Mouse (Mus musculus) bone marrow macrophage, adult 2 months (primary cell): Measurements from ENCODE around the gene Padi6. TPM values are rescaled to one million over a fixed set of nuclear protein-coding genes. Genes with fewer than 3 reads are reported as not detected.

Experiments
- H3K27ac ChIP-seq: 2 replicates; pipeline ENCODE4 v1.5.1; 2012; ENCODE audit warnings: low read depth, low read length; ENCODE audit not compliant: insufficient read depth
- H3K4me1 ChIP-seq: 2 replicates; pipeline ENCODE4 v1.6.1; 2012; ENCODE audit warnings: low read length; ENCODE audit not compliant: control insufficient read depth, insufficient read depth
- H3K4me3 ChIP-seq: 2 replicates; pipeline ENCODE4 v1.5.1; 2012; ENCODE audit warnings: mild to moderate bottlenecking, low read length, moderate library complexity; ENCODE audit not compliant: insufficient read depth
- CTCF ChIP-seq: IDR thresholded peaks from 2 replicates; pipeline ENCODE4 v1.5.1; 2012; ENCODE audit warnings: low read depth, mild to moderate bottlenecking, low read length, moderate library complexity
- POLR2A ChIP-seq: IDR thresholded peaks from 2 replicates; pipeline ENCODE4 v1.6.1; 2012; ENCODE audit warnings: mild to moderate bottlenecking, low read depth, low read length, borderline replicate concordance
- polyA plus RNA-seq: library from polyadenylated mRNA; stranded (reverse); fragments of >200 nt; gene quantifications from 2 replicates; pipeline ENCODE4 v1.2.4, GENCODE M21; 2012; ENCODE audit not compliant: missing spikeins, insufficient read depth, insufficient read length

The Padi6 gene
- polyA plus RNA-seq, 1 experiment: not detected

DNA sequence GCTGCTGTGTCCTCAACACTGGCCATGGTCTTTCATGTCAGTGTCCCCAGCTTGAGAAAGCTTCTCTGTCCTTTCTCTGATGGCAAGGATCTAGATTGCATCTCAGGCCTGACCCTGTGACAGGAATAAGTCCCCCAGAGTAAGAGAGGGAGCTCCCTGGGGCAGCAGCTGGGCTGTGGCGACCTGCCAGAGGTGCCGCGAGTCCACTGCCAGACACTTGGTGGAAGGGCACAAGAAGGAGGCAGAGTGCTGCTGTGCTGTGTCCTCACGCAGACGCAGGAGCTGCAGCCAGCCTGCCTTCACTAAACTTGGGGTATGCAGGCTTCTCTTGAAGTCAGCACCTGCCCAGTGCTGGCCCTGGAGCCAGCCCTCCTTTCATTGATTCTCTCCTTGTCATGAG lies 31.1 kb downstream of the Padi6 start:
- no peak overlapping the region for H3K27ac ChIP-seq
- peaks cover 4% of the 10 kb centered on the region; the same call in 1 of the 2 replicates for H3K4me1 ChIP-seq
- H3K4me3 ChIP-seq: no peak overlapping the region
- TF ChIP-seq POLR2A: no peak
- TF ChIP-seq CTCF: no peak

- Histone ChIP-seq H3K4me1 (peaks cover 4% of the 10 kb centered on the region; the same call in 1 of the 2 replicates), H3K27ac (no peak overlapping the region), H3K4me3 (no peak overlapping the region)
- no peak for TF ChIP-seq POLR2A
- TF ChIP-seq CTCF: no peak
These were observed 31.7 kb downstream of the Padi6 start for GRCm38 (mm10) chr4:140710781-140711180.

DNA sequence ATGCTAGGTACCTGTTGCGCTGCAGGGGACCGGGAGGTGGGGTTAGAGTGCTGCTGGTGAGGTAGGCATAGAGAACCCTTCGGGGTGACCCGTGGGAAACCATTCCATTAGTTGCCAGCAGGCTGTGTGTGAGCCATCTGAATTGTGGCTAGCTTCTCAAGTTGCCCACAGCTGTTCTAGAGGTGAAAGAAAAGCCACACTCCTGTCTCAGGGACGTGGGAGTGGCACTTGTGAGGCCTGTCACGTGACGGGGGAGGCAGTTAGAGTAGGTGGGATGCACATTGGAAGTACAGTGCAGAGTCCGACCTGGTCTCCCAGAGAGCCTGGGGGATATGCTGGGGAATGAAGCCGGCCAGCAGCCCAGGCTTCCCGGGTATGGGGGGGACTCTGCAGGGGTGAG lies 32.8 kb downstream of the Padi6 start:
- peaks cover 4% of the 10 kb centered on the region; the same call in 1 of the 2 replicates for H3K4me1 ChIP-seq
- no peak overlapping the region for H3K27ac ChIP-seq
- no peak for TF ChIP-seq CTCF
- no peak overlapping the region for H3K4me3 ChIP-seq

DNA sequence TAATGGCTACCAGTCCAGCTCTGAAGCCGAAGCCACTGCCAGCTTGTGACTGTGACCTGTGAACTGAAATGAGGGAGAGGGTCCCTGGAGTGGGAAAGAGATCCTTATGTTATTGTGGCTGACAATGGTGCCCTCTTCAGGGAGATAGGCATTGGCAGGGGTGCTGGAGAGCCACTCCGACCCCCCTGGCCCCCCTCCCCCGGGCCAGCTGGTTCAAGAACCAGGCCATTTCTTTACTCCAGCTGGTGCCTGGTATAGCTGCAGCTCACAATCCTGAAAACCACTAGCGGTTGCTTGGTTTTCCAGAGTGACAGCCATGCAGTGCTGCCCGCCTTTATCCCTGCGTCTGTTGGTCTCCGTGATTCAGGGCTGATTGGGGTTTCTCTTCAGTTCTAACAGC lies 33.3 kb downstream of the Padi6 start:
- no peak overlapping the region for H3K4me3 ChIP-seq
- no peak overlapping the region for H3K27ac ChIP-seq
- TF ChIP-seq CTCF (no peak), POLR2A (no peak)
- peaks cover 6% of the 10 kb centered on the region for H3K4me1 ChIP-seq

DNA sequence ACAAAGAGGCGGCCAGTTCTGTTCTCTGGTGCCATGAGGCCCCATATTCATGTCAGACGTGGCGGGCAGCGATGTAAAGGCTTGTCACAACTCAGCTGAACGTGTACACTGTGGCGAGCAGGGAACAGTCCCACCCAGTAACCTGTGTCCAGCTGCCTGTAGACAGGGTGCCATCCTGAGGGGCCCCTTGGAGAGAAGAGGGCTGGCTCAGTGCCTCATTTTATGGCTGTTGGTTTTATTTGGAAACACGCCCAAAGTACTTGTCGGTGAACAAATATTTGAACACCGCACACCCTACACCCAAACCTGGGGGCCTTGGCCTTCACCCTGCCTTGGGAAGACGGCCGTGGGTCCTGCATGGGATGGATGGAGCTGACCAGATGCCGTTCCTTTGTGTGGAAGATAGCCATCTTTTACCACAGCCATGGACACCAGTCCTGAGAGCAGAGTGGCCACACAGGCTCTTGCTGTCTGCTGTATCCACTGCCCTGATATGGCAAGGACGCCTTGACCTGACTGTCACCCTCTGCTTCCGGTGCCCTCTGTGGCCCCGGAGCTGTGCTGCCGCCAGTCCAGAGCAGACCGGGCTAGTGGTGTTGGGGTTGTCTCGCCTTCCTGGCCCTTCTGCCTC lies 34.0 kb downstream of the Padi6 start:
- Histone ChIP-seq H3K4me3 (no peak overlapping the region), H3K27ac (no peak overlapping the region), H3K4me1 (peaks cover 4% of the 10 kb centered on the region)
- TF ChIP-seq POLR2A (no peak), CTCF (no peak)

DNA sequence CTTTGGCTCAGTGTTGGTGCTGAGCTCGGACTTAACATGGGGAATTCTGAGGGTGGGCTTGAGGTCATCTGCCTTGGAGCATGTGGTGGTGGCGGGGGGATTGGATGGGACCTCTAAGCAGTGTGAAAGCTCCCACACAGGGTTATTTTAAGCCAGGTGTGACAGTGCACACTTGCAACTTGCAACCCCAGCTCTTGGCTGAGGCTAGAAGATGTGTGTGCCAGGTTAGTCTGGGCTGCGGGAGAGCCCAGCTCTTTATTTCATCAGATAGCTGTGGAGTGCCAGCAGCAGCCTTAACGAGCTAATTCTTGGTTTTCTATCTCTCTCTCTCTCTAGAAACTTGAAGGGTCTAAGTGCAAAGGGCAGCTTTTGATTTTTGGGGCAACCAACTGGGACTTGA lies 34.8 kb downstream of the Padi6 start:
- no peak overlapping the region for H3K27ac ChIP-seq
- no peak overlapping the region for H3K4me3 ChIP-seq
- TF ChIP-seq POLR2A: no peak
- no peak for TF ChIP-seq CTCF
- peaks cover 2% of the 10 kb centered on the region; the same call in 1 of the 2 replicates for H3K4me1 ChIP-seq

GRCm38 (mm10) chr4:140704166-140704565 lies 38.3 kb downstream of the Padi6 start:
- Histone ChIP-seq H3K27ac (no peak overlapping the region), H3K4me1 (peaks cover 5% of the 10 kb centered on the region)

GRCm38 (mm10) chr4:140703636-140704035 lies 38.8 kb downstream of the Padi6 start:
- Histone ChIP-seq H3K4me3 (peak overlapping the region; percentile 67), H3K27ac (0 out of 2 replicates have a peak overlapping the region, but pooled peaks have one; percentile 34), H3K4me1 (peaks cover 6% of the 10 kb centered on the region)
- TF ChIP-seq CTCF (no peak), POLR2A (no peak)

More at GRCm38 (mm10) chr4:140704166-140704565, 38.3 kb downstream of the Padi6 start:
- H3K4me3 ChIP-seq: peak overlapping the region; percentile 67; the same call in 1 of the 2 replicates
- no peak for TF ChIP-seq CTCF
- no peak for TF ChIP-seq POLR2A

GRCm38 (mm10) chr4:140702611-140703327 lies 39.7 kb downstream of the Padi6 start:
- H3K27ac ChIP-seq: peak overlapping the region; percentile 34
- peak overlapping the region; percentile 67 for H3K4me3 ChIP-seq
- TF ChIP-seq CTCF (no peak), POLR2A (no peak)
- peaks cover 6% of the 10 kb centered on the region for H3K4me1 ChIP-seq
